Mouse (Mus musculus) CH12.LX (cell line): ENCODE results near the gene Sod3. TPM values are rescaled to one million over a fixed set of nuclear protein-coding genes. Genes with fewer than 3 reads are reported as not detected.

Experiments used
- DNase-seq: peaks from one replicate; pipeline ENCODE4 v3.0.0-alpha.2; 2013; ENCODE audit errors: extremely low read depth
- H3K27ac ChIP-seq: 2 replicates; pipeline ENCODE4 v1.5.1; 2012; ENCODE audit warnings: low read depth, mild to moderate bottlenecking, control low read depth, moderate library complexity; ENCODE audit not compliant: insufficient read depth
- H3K27me3 ChIP-seq: replicated peaks from 2 replicates; pipeline ENCODE3; 2012; ENCODE audit warnings: inconsistent platforms
- H3K36me3 ChIP-seq, 2 experiments: replicated peaks in 1 of 2; 2 replicates each; pipeline versions ENCODE3 to v1.6.1; 2012; ENCODE audit warnings: inconsistent platforms in 1 of 2, low read length in 1 of 2, mild to moderate bottlenecking in 1 of 2, mixed read lengths in 1 of 2, moderate library complexity in 1 of 2; ENCODE audit not compliant: control insufficient read depth in 1 of 2, insufficient read depth in 1 of 2
- H3K4me1 ChIP-seq, 2 experiments: 2 replicates each; pipeline ENCODE4 v1.6.1; 2012; ENCODE audit warnings: inconsistent platforms in 1 of 2, moderate library complexity in 1 of 2; ENCODE audit not compliant: insufficient read depth in 2 of 2, control insufficient read depth in 1 of 2
- H3K4me2 ChIP-seq: 2 replicates; pipeline ENCODE4 v1.6.1; 2012; ENCODE audit warnings: low read depth, mild to moderate bottlenecking, control low read depth; ENCODE audit not compliant: poor library complexity, insufficient read depth, severe bottlenecking
- H3K4me3 ChIP-seq, 3 experiments: fragments of 150-350 bp in 1 of 3; sonication (generic) in 1 of 3; replicated peaks in 1 of 3; 2 replicates each; pipeline versions ENCODE3 to v1.5.1; 2011 to 2012; ENCODE audit warnings: low read depth in 2 of 3, low read length in 2 of 3, mild to moderate bottlenecking in 2 of 3, moderate library complexity in 2 of 3, control low read depth in 1 of 3, improper control_type of control experiment in 1 of 3, inconsistent platforms in 1 of 3, mixed read lengths in 1 of 3; ENCODE audit not compliant: poor library complexity in 1 of 3
- H3K79me2 ChIP-seq: replicated peaks from 2 replicates; pipeline ENCODE4 v1.6.1; 2012; ENCODE audit warnings: mild to moderate bottlenecking, moderate library complexity; ENCODE audit not compliant: control insufficient read depth, poor library complexity, insufficient read depth, severe bottlenecking; ENCODE audit errors: extremely low read depth
- H3K9ac ChIP-seq: 2 replicates; pipeline ENCODE4 v1.6.1; 2012; ENCODE audit warnings: low read depth, mild to moderate bottlenecking, control low read depth, moderate library complexity; ENCODE audit not compliant: insufficient read depth
- H3K9me3 ChIP-seq: replicated peaks from 2 replicates; pipeline ENCODE3; 2012; ENCODE audit warnings: low read length, inconsistent platforms, mixed read lengths
- BHLHE40 ChIP-seq: IDR thresholded peaks from 2 replicates; pipeline ENCODE4 v1.6.1; 2011; ENCODE audit warnings: mild to moderate bottlenecking, low read depth, low read length, improper control_type of control experiment
- CTCF ChIP-seq, 2 experiments: IDR thresholded peaks in 1 of 2; conservative IDR thresholded peaks in 1 of 2; 2 replicates each; pipeline ENCODE4 v1.5.1; 2011 to 2012; ENCODE audit warnings: low read depth in 2 of 2, low read length in 2 of 2, improper control_type of control experiment in 1 of 2, inconsistent platforms in 1 of 2, mild to moderate bottlenecking in 1 of 2, moderate library complexity in 1 of 2
- GABPA ChIP-seq: IDR thresholded peaks from 2 replicates; pipeline ENCODE4 v1.6.1; 2012; ENCODE audit warnings: low read depth, low read length, improper control_type of control experiment, inconsistent platforms; ENCODE audit not compliant: insufficient replicate concordance
- HCFC1 ChIP-seq: IDR thresholded peaks from 2 replicates; pipeline ENCODE4 v1.6.1; 2012; ENCODE audit warnings: low read depth, mild to moderate bottlenecking, inconsistent platforms, low read length, improper control_type of control experiment
- KAT2A ChIP-seq: IDR thresholded peaks from 2 replicates; pipeline ENCODE4 v1.6.1; 2012; ENCODE audit warnings: low read length, improper control_type of control experiment, inconsistent platforms; ENCODE audit not compliant: insufficient replicate concordance
- MAFK ChIP-seq: IDR thresholded peaks from 2 replicates; pipeline ENCODE4 v1.6.1; 2011; ENCODE audit warnings: low read length, improper control_type of control experiment; ENCODE audit not compliant: insufficient replicate concordance
- MAZ ChIP-seq: IDR thresholded peaks from 2 replicates; pipeline ENCODE4 v1.6.1; 2012; ENCODE audit warnings: low read depth, mild to moderate bottlenecking, inconsistent platforms, low read length, improper control_type of control experiment, moderate library complexity
- MXI1 ChIP-seq: IDR thresholded peaks from 2 replicates; pipeline ENCODE4 v1.6.1; 2011; ENCODE audit warnings: mild to moderate bottlenecking, low read depth, low read length, improper control_type of control experiment
- NELFE ChIP-seq: IDR thresholded peaks from 2 replicates; pipeline ENCODE4 v1.6.1; 2011; ENCODE audit warnings: low read depth, low read length, improper control_type of control experiment
- NRF1 ChIP-seq: IDR thresholded peaks from 2 replicates; pipeline ENCODE4 v1.6.1; 2014; ENCODE audit warnings: low read depth, mild to moderate bottlenecking, inconsistent platforms, low read length, improper control_type of control experiment, moderate library complexity
- PAX5 ChIP-seq: IDR thresholded peaks from 2 replicates; pipeline ENCODE4 v1.6.1; 2012; ENCODE audit warnings: low read length, inconsistent platforms, mixed read lengths
- POLR2A ChIP-seq: IDR thresholded peaks from 2 replicates; pipeline ENCODE4 v1.6.1; 2011; ENCODE audit warnings: low read depth, mild to moderate bottlenecking, improper control_type of control experiment, low read length
- POLR2AphosphoS2 ChIP-seq: IDR thresholded peaks from 2 replicates; pipeline ENCODE4 v1.6.1; 2011; ENCODE audit warnings: low read depth, low read length, improper control_type of control experiment
- RAD21 ChIP-seq: IDR thresholded peaks from 2 replicates; pipeline ENCODE4 v1.6.1; 2011; ENCODE audit warnings: low read depth, mild to moderate bottlenecking, low read length, improper control_type of control experiment, moderate library complexity
- RCOR1 ChIP-seq: conservative IDR thresholded peaks from 2 replicates; pipeline ENCODE4 v1.6.1; 2012; ENCODE audit warnings: low read depth, mild to moderate bottlenecking, inconsistent platforms, low read length, improper control_type of control experiment
- SMC3 ChIP-seq: IDR thresholded peaks from 2 replicates; pipeline ENCODE4 v1.6.1; 2011; ENCODE audit warnings: low read depth, low read length, improper control_type of control experiment
- TBP ChIP-seq: conservative IDR thresholded peaks from 2 replicates; pipeline ENCODE4 v1.6.1; 2011; ENCODE audit warnings: low read depth, low read length, improper control_type of control experiment
- UBTF ChIP-seq: IDR thresholded peaks from 2 replicates; pipeline ENCODE4 v1.6.1; 2012; ENCODE audit warnings: low read depth, mild to moderate bottlenecking, inconsistent platforms, low read length, improper control_type of control experiment, moderate library complexity
- USF1 ChIP-seq: IDR thresholded peaks from 2 replicates; pipeline ENCODE4 v1.6.1; 2014; ENCODE audit warnings: low read depth, mild to moderate bottlenecking, inconsistent platforms, low read length, improper control_type of control experiment
- USF2 ChIP-seq: conservative IDR thresholded peaks from 2 replicates; pipeline ENCODE4 v1.6.1; 2011; ENCODE audit warnings: low read depth, low read length, improper control_type of control experiment
- dilution Hi-C: fragments of 300-500 bp; cut with MboI; formaldehyde crosslinking; loops from 2 replicates; pipeline ENCODE4 v1.14.3; 2020; ENCODE audit warnings: low sequenced_read_pairs; ENCODE audit not compliant: extremely low pct_unique_long_range_greater_than_20kb, extremely low pct_ligation_motif_present
- in situ Hi-C: fragments of 300-500 bp; cut with MboI; formaldehyde crosslinking; loops from 3 replicates; pipeline ENCODE4 v1.14.3; 2019; ENCODE audit warnings: low sequenced_read_pairs, low pct_ligation_motif_present, low pct_unique_long_range_greater_than_20kb, mixed read lengths
- polyA plus RNA-seq: library from polyadenylated mRNA; unstranded; fragments of >175 nt; gene quantifications from 2 replicates; pipeline ENCODE4 v1.2.1, GENCODE M21; 2012; ENCODE audit warnings: low read depth; ENCODE audit not compliant: insufficient read length
- total RNA-seq, 2 experiments: library from RNA; depleted of rRNA; stranded (reverse); fragments of 300-350 nt in 1 of 2; fragments of >200 nt in 1 of 2; gene quantifications; 2 replicates each; pipeline ENCODE4 v1.2.3; 2012 to 2014

Sod3 gene
- total and polyA plus RNA-seq, 3 experiments: not detected

DNA sequence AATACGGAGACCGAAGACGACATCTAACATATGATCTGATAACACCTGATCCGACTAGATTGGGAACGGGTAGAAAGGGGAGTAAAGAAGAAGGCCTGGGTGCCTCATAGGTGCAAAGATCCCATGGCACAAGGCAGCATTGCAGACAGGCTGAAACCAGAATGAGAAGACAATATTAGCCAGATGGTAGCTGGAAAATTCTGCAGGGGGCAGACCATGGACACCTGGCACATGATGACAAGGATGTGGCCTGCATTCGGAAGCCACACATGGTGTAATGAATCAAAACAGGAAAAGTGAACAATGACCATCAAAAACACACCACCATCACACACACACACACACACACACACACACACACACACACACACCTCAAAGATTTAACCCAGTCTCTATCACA is 52.3 kb downstream of the Sod3 start:
- Histone ChIP-seq H3K4me3 (no peak overlapping the region), H3K27ac (no peak overlapping the region), H3K4me1 (no peaks in the 10 kb centered on the region), H3K4me2 (no peak overlapping the region), H3K9me3 (peaks cover 4% of the 10 kb centered on the region), H3K79me2 (no peaks in the 10 kb centered on the region), H3K36me3 (no peaks in the 10 kb centered on the region), H3K9ac (no peak overlapping the region), H3K27me3 (no peaks in the 10 kb centered on the region)
- no peak for DNase-seq
- dilution Hi-C loops: no loop called here
- in situ Hi-C loops: no loop called here
- TF ChIP-seq NELFE (no peak), RAD21 (no peak), GABPA (no peak), SMC3 (no peak), MAZ (no peak), MXI1 (no peak), RCOR1 (no peak), PAX5 (no peak), USF1 (no peak), POLR2A (no peak), MAFK (no peak), KAT2A (no peak)

- TF ChIP-seq PAX5 (no peak), POLR2AphosphoS2 (no peak), UBTF (no peak), SMC3 (no peak), CTCF (conservative IDR thresholded peaks at IDR 0.05 in 1 of 2, IDR thresholded peaks at IDR 0.05 in 1 of 2; ENCODE audit: low read depth in 2 of 2, low read length in 2 of 2) (no peak), RAD21 (no peak), USF2 (no peak), MAFK (no peak), HCFC1 (no peak), BHLHE40 (no peak), TBP (no peak), NRF1 (no peak)
- no peak for DNase-seq
- dilution Hi-C loops (no loop called here), in situ Hi-C loops (no loop called here)
- Histone ChIP-seq H3K79me2 (no peaks in the 10 kb centered on the region), H3K9ac (no peak overlapping the region), H3K27me3 (no peaks in the 10 kb centered on the region), H3K4me1 (no peaks in the 10 kb centered on the region), H3K4me3 (no peak overlapping the region), H3K9me3 (peaks cover 4% of the 10 kb centered on the region), H3K4me2 (no peak overlapping the region), H3K36me3 (no peaks in the 10 kb centered on the region), H3K27ac (no peak overlapping the region)
Measured at GRCm38 (mm10) chr5:52416485-52416884, 52.9 kb downstream of the Sod3 start.

Other genes starting within 250 kb of the Sod3 start
- gene Dhx15, start 173.3 kb upstream of the Sod3 start, total RNA-seq (2012; rRNA removed): 101 and 136 TPM in 2 replicates
- 355 and 441 TPM in 2 replicates for gene Dhx15, start 173.3 kb upstream of the Sod3 start, total RNA-seq (2014; rRNA removed)
- 259 and 287 TPM in 2 replicates for gene Dhx15, start 173.3 kb upstream of the Sod3 start, polyA plus RNA-seq
- gene Ccdc149, start 107.7 kb downstream of the Sod3 start, total RNA-seq (2012; rRNA removed): not detected in 2 replicates
- gene Ccdc149, start 107.7 kb downstream of the Sod3 start, total RNA-seq (2014; rRNA removed): not detected in 2 replicates
- gene Ccdc149, start 107.7 kb downstream of the Sod3 start, polyA plus RNA-seq: not detected in 2 replicates
- gene Lgi2, start 202.7 kb downstream of the Sod3 start, total RNA-seq (2012; rRNA removed): not detected in 2 replicates
- gene Lgi2, start 202.7 kb downstream of the Sod3 start, total RNA-seq (2014; rRNA removed): not detected in 2 replicates
- gene Lgi2, start 202.7 kb downstream of the Sod3 start, polyA plus RNA-seq: not detected in 2 replicates